Mouse (Mus musculus) spleen, adult 2 months (tissue): ENCODE measurements around the gene Mindy1. TPM values are rescaled to one million over a fixed set of nuclear protein-coding genes. Genes with fewer than 3 reads are reported as not detected.

Experiments used
- DNase-seq, 2 experiments: peaks; one replicate each; pipeline versions ENCODE4 v3.0.0 to v3.0.0-alpha.2; 2012 to 2021; ENCODE audit warnings: low spot score in 2 of 2, low read depth in 1 of 2
- H3K27ac ChIP-seq: fragments of 200-500 bp; 2 replicates; pipeline ENCODE4 v1.5.1; 2012; ENCODE audit warnings: low read length, inconsistent platforms; ENCODE audit not compliant: insufficient read depth
- H3K27me3 ChIP-seq: fragments of 200-500 bp; 2 replicates; pipeline ENCODE4 v1.6.1; 2012; ENCODE audit warnings: mild to moderate bottlenecking, moderate library complexity, low read length, inconsistent platforms; ENCODE audit not compliant: control insufficient read depth, insufficient read depth
- H3K36me3 ChIP-seq: fragments of 200-500 bp; 2 replicates; pipeline ENCODE4 v1.6.1; 2012; ENCODE audit warnings: mild to moderate bottlenecking, low read length, inconsistent platforms; ENCODE audit not compliant: control insufficient read depth, insufficient read depth
- H3K4me1 ChIP-seq: fragments of 200-500 bp; 2 replicates; pipeline ENCODE4 v1.6.1; 2011; ENCODE audit warnings: inconsistent platforms; ENCODE audit not compliant: control insufficient read depth, insufficient read depth, insufficient read length
- H3K4me3 ChIP-seq: fragments of 200-500 bp; 2 replicates; pipeline ENCODE4 v1.5.1; 2011; ENCODE audit warnings: mild to moderate bottlenecking, inconsistent platforms; ENCODE audit not compliant: insufficient read depth, insufficient read length; ENCODE audit errors: extremely low read depth
- CTCF ChIP-seq: fragments of 200-500 bp; IDR thresholded peaks from 2 replicates; pipeline ENCODE4 v1.5.1; 2011; ENCODE audit warnings: mild to moderate bottlenecking, inconsistent platforms; ENCODE audit not compliant: insufficient read depth, insufficient read length, insufficient replicate concordance; ENCODE audit errors: extremely low read depth
- POLR2A ChIP-seq: fragments of 200-500 bp; IDR thresholded peaks from 2 replicates; pipeline ENCODE4 v1.6.1; 2011; ENCODE audit warnings: low read depth, low read length, inconsistent platforms
- WGBS: fragments of 180-500 bp; shearing (Covaris S2); methylation state at CpG from one replicate; pipeline ENCODE4 v1.1.7; 2018; 5-methylcytosine and 5-hydroxymethylcytosine counted together
- polyA plus RNA-seq: library from polyadenylated mRNA; depleted of rRNA; stranded (reverse); fragments of >200 nt; gene quantifications from 2 replicates; pipeline ENCODE4 v1.2.3, GENCODE M21; 2012; rRNA removed

Gene Mindy1
- 44.8 and 51.0 TPM in 2 replicates for polyA plus RNA-seq

DNA sequence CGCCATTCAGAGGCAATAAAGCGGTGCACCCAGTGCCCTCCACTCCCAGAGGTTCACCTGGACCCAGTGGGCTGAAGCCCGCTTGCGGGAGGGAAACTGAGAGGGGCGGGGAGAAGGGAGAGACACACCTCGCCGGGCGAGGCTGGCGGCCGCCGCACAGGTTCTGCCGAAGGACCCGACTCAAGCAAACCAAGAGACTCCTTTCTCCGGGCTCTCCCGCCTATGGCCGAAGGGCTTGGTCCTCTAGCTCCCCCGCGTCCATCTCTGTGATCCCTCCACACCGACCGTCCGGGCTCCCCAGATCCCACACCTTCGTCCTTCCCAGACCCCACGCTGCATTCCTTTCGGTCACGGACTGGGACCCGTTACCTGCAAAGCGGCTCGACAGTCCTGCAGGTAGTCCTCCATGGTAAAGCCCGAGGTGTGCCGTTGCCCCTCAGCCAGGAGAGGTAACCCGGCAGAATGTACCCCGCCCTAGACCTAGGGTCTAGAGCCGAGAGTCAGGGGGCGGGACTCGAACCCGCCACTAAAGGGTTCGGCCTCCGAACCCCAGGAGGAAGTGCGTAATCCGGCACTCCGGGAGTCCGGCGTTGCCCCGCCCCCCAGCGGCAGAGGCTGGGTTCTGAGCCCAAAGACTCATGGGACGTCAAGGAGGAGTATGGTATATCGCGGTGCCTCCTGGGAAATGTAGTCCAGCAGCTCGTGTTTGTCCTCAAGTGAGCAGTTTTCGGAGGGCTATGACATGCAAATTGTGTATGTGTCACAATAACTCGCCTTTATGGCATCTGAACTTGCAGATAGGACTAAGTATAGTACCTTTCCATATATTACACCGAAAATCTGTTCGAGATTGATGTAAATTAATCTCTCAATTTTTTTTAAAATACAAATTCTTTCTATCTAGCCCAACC, at the start of gene Mindy1, which contains the start of gene Prune1:
Gene Mindy1, plus strand, starts transcription at position 130 of the 911 bp plus-strand sequence.
Gene Prune1, minus strand, starts transcription at position 861 of the 911 bp plus-strand sequence.
- peak; percentile 96 to 99 for DNase-seq
- Histone ChIP-seq H3K36me3 (no peaks in the 10 kb centered on the region), H3K4me3 (peak within 1 kb of the TSS; percentile 82), H3K4me1 (no peaks in the 10 kb centered on the region; the same call in 1 of the 2 replicates), H3K27me3 (no peaks in the 10 kb centered on the region), H3K27ac (peak within 1 kb of the TSS; percentile 94)
- no peak for TF ChIP-seq CTCF
- TF ChIP-seq POLR2A, result no peak
- WGBS, result under 1% methylated on average over 53 of the region's 53 CpGs

- TF ChIP-seq POLR2A (no peak), CTCF (no peak)
- Histone ChIP-seq H3K27ac (no peak overlapping the region), H3K4me1 (peaks cover 15% of the 10 kb centered on the region), H3K4me3 (no peak overlapping the region), H3K27me3 (no peaks in the 10 kb centered on the region), H3K36me3 (peaks cover 48% of the 10 kb centered on the region)
- WGBS, result 77% methylated on average over 7 of the region's 7 CpGs
- DNase-seq, result no peak
Measured at GRCm38 (mm10) chr3:95232771-95233170, 48.4 kb upstream of the Mindy1 start.

- no peak for TF ChIP-seq CTCF
- TF ChIP-seq POLR2A, result no peak
- Histone ChIP-seq H3K27me3 (no peaks in the 10 kb centered on the region), H3K27ac (peak overlapping the region; percentile 7; the same call in 1 of the 2 replicates), H3K4me3 (no peak overlapping the region), H3K36me3 (peaks cover 51% of the 10 kb centered on the region), H3K4me1 (peaks cover 15% of the 10 kb centered on the region)
- DNase-seq, result no peak
- WGBS, result 69% methylated on average over 16 of the region's 16 CpGs
Measured at GRCm38 (mm10) chr3:95233303-95233980, 47.7 kb upstream of the Mindy1 start.

DNA sequence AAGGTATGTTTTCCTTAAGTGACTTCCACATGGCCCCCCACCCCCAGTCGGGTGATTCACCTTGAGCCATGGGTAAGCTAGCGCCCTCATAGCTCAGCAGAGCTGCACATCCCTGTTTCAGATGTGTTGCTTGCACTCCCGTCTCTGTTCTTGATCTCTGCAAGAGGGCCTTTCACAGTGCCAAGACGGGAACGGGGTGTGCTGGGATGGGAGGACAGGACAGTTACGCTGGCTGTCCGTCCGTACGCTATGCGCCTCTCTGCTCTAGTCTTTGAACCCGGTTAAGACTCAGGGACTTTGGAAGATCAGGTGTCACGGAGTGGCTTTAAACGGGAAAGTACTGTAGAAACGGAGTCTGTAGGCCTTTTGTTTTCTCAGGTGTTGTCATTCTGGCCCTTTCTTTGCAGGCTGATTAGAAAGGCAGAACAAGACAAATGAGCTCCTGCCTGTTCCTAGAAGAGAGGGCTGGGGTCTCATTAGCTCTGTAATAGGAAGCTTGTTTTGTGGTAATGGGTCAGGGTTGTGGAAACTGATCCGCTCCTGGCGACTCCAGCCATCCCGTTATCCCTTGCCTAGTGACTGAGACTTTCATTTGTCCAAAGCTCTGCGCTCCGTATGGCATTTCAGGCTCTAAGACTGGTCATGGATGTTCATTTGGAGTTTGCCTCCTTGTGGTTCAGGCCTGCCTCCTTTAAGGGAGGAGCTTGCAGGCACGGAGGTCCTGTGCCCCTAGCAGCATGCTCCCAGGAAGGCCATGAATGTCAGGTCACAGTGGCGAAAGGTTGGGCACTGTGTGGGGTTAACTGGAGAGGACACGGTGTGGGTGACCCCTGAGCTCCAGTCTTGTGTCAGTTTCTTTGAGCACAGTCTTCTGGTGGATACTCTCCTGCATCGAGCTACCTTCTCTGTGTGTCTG, 45.5 kb upstream of the Mindy1 start:
- no peak for DNase-seq
- H3K4me3 ChIP-seq, result no peak overlapping the region
- no peak overlapping the region for H3K27ac ChIP-seq
- peaks cover 51% of the 10 kb centered on the region for H3K36me3 ChIP-seq
- TF ChIP-seq POLR2A (no peak), CTCF (no peak)
- peaks cover 12% of the 10 kb centered on the region for H3K4me1 ChIP-seq
- WGBS, result 93% methylated on average over 23 of the region's 23 CpGs
- H3K27me3 ChIP-seq, result no peaks in the 10 kb centered on the region

DNA sequence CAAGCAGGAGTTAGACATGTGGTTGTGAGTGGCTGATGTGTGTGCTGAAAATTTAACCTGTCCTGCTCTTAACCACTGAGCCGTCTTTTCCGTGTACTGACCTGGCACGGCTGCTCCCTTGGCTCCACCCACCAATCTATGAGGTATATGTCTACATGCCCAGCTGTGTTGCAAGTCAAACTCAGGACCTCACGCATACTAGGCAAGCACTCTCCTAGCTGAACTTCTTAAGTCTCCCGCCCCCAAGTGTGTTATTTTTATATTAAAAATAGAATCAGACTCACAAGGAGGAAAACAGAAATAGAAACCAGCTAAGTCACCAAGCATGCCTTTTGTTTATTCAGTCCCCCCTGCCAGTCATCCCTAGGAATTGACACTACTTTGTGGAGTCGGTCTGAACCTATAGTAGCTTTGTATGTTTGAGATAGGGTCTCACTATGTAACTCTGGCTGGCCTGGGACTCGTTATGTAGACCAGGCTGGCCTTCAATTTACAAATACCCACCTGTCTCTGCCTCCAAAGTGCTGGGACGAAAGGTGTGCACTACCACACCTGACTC, 43.5 kb upstream of the Mindy1 start:
- no peak for DNase-seq
- peaks cover 42% of the 10 kb centered on the region for H3K36me3 ChIP-seq
- peaks cover 3% of the 10 kb centered on the region for H3K4me1 ChIP-seq
- no peak overlapping the region for H3K4me3 ChIP-seq
- 86% methylated on average over 8 of the region's 8 CpGs for WGBS
- no peaks in the 10 kb centered on the region for H3K27me3 ChIP-seq
- TF ChIP-seq POLR2A (no peak), CTCF (no peak)
- H3K27ac ChIP-seq, result no peak overlapping the region

GRCm38 (mm10) chr3:95239022-95239421, 42.1 kb upstream of the Mindy1 start:
- no peaks in the 10 kb centered on the region for H3K4me1 ChIP-seq
- no peak overlapping the region for H3K4me3 ChIP-seq
- WGBS, result 85% methylated on average over 6 of the region's 6 CpGs
- no peak overlapping the region for H3K27ac ChIP-seq
- H3K27me3 ChIP-seq, result no peaks in the 10 kb centered on the region
- TF ChIP-seq POLR2A (no peak), CTCF (no peak)
- DNase-seq, result no peak
- peaks cover 29% of the 10 kb centered on the region for H3K36me3 ChIP-seq
